Mouse (Mus musculus): ENCODE data around the gene F12.

DNA sequence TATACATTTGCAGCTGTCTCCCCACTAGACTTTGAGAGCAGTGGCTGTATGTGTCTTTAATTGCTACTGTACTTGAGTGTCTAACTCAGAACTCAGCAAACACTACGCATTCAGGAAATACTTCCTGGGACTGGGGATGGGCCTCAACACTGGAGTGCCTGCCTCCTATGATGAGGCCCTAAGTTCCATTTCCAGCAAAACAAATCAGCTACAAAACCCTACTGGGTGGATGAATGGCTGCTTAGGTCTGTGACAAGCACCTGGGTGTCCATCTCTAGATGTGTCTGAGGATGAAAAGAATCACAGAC, 26.6 kb downstream of the F12 start:
- no peak for TF ChIP-seq CTCF (conservative IDR thresholded peaks at IDR 0.05; ENCODE audit: low read length)
- no peak for TF ChIP-seq NANOG (IDR thresholded peaks at IDR 0.05; ENCODE audit: borderline replicate concordance, low read length)
- TF ChIP-seq POU5F1 (IDR thresholded peaks at IDR 0.05; ENCODE audit: borderline replicate concordance, low read length), result no peak

Data from E14TG2a.4 (cell line).